Mouse (Mus musculus) CH12F3 (cell line): ENCODE results near the gene Tlr4.

Experiments used
- in situ Hi-C: fragments of 300-500 bp; cut with MboI; formaldehyde crosslinking; loops from 2 replicates; pipeline ENCODE4 v1.14.3; 2020; ENCODE audit warnings: low sequenced_read_pairs

Tlr4 gene

DNA sequence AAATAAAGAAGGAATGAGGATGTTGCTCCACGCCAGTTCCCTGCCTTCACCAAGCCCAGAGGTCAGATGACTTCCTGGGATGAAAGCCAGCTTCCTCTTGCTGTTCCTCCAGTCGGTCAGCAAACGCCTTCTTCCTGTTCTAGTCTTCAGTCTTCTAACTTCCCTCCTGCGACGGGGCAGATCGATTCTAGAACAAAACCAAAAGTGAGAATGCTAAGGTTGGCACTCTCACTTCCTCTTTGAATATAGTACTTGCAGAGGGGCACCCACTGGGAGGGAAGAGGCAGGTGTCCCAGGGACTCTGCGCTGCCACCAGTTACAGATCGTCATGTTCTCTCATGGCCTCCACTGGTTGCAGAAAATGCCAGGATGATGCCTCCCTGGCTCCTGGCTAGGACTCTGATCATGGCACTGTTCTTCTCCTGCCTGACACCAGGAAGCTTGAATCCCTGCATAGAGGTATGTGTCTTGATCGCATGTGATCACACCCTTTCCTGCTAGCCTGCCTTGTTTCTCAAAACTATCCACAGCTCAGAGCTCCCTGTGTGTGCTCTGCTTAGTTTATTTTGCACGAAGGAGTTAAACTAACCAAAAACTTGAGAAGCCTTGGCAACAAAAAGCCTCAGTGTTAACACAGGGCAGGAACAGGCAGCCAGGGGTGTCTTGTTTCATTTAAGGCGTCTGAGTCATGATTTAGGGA lies at the start of gene Tlr4:
Tlr4 (plus strand) TSS at position 122 of the 700 bp plus-strand sequence.
- in situ Hi-C loops = no loop called here

GRCm38 (mm10) chr4:66794283-66794682 lies 33.1 kb upstream of the Tlr4 start:
- in situ Hi-C loops = no loop called here

DNA sequence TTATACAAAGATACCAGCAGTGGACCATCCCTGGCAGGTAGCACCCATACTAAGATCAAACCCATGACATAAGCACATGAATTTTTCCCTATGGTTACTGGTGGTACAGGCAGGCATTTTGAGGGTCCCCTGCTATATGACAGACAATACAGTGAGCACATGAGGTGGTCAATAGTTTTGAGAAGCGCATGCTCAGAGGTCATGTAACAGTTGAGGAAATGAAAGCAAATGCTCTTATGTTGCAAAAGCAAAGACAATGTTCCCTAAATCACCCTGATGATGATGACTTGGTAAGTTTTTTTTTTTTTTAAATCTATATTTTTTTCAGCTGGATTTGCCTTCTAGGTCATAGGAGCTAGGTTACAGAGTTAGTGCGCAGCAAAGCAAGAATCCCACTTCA lies 30.7 kb upstream of the Tlr4 start:
- in situ Hi-C loops = no loop called here

DNA sequence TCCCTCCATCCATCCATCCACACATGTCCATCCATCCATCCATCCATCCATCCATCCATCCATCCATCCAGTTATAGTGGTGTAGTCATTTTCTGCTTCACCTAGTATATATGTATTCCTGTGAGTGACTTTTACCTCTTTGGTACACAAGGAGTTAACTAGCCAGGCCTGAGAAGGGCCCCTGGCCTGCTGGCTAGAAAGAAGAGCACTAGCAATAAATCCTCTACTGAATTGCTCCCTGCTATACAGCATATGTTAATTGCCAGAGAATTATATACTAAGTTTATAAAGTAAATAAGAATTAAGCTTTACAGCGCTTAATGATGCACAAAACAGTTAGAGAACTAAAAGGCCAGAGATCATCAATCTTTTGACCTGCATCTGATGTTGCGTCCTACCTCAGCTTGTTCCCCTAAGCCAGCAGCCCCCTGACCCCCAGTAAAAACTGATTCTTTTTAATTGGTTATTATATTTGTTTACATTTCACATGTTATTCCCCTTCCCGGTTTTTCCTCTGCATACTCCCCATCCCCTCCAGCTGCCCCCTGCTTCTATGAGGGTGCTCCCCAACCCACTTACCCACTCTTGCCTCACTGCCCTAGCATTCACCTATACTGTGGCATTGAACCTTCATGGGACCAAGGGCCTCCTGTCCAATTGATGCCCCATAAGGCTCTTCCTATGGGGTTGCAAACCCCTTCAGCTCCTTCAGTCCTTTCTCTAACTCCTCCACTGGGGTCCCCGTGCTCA lies 22.7 kb upstream of the Tlr4 start:
- in situ Hi-C loops = no loop called here

GRCm38 (mm10) chr4:66805747-66806146 lies 21.6 kb upstream of the Tlr4 start:
- in situ Hi-C loops = no loop called here

DNA sequence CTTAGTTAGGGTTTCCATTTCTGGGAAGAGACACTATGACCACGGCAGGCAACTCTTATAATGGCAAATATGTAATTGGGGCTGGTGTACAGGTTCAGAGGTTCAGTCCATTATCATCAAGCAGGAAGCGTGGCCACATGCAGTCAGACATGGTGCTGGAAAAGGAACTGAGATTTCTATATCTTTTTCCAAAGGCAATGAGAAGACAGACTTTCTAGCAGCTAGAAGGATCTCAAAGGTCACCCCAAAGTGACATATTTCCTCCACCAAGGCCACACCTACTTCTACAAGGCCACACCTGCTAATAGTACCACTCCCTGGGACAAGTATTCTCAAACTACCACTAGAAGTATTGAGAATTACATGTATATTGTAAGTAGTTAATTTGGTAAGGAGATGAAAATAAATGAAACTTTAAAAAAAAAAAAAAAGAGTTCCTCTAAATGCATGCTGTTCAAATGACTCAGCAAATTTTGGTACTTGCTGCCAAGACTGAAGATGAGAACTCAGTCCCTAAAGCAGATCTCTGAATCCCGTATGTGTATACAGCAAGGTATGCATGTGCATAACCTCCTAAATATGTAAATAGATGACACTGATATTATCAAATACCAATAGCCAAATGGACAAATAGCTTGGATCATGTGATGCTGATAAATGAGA lies 10.9 kb upstream of the Tlr4 start:
- in situ Hi-C loops = no loop called here

GRCm38 (mm10) chr4:66821171-66821570 lies 6.2 kb upstream of the Tlr4 start:
- in situ Hi-C loops = no loop called here

DNA sequence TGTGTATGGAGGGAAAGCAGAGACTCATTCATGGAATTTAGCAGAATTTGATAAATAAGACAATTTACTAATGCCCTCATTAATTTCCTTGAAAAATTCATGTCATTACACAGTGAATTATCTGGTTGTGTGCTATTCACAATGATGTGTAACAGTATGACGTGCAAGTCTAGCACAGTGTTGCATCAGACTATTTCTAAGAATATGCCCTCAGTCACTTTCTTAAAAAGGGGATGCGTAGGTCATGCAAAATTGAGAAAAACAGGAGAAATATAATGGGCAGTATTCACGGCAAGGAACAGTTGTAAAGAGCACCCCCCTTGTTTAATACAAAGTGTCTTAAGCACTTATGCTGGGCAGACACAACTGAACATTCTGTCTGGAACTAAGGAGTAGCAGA lies 5.6 kb upstream of the Tlr4 start:
- in situ Hi-C loops = no loop called here

GRCm38 (mm10) chr4:66828163-66828668 lies 832 bp downstream of the Tlr4 start:
- in situ Hi-C loops = no loop called here

- in situ Hi-C loops = no loop called here
These were observed 1.3 kb downstream of the Tlr4 start for GRCm38 (mm10) chr4:66828686-66829085.

GRCm38 (mm10) chr4:66838071-66838470 lies 10.7 kb downstream of the Tlr4 start:
- in situ Hi-C loops = no loop called here

- in situ Hi-C loops = no loop called here
These were observed 15.9 kb downstream of the Tlr4 start for GRCm38 (mm10) chr4:66843255-66843654.

- in situ Hi-C loops = no loop called here
These were observed 24.6 kb downstream of the Tlr4 start for GRCm38 (mm10) chr4:66852011-66852410.

DNA sequence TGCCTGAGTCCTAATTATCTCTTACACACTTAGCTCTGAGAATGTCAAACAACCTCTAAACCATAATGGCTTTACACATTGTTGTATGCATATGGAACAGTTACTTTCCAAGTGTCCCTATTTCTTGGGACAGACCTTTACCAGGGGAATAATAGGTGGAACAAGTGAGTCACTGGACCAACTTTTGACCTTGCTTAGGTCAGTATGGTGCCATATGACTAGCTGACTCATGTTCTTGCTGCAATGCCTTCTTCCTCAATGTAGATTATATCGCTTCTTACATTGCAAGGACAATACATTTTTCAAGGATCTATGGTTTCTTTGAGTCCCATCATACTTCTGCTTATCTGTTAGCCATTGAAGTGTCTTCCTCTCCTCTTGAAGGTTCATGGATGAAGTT lies 29.6 kb downstream of the Tlr4 start:
- in situ Hi-C loops = no loop called here

GRCm38 (mm10) chr4:66869919-66870318 lies 42.5 kb downstream of the Tlr4 start:
- in situ Hi-C loops = no loop called here

GRCm38 (mm10) chr4:66872026-66872425 lies 44.6 kb downstream of the Tlr4 start:
- in situ Hi-C loops = no loop called here

DNA sequence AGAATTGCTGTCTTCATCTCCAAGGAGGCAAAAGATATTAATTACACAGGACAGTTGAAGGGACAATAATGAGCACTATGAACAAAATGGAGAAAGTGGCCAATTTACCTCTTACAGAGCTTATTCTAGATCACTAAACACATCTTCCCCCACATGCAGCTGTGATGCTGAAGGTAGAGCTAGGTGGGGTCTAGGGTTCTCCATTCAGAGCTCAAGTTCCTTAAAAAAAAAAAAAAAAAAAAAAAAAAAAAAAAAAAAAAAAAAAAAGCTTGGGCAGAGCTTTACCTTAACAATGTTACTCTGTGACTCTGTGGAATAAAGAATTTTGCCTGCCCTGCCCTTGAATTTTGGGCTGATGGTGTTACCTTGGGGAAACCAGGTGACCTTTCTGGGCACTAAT lies 46.0 kb downstream of the Tlr4 start:
- in situ Hi-C loops = no loop called here

- in situ Hi-C loops = no loop called here
These were observed 48.4 kb downstream of the Tlr4 start for GRCm38 (mm10) chr4:66875751-66876150.

GRCm38 (mm10) chr4:66877609-66878008 lies 50.2 kb downstream of the Tlr4 start:
- in situ Hi-C loops = no loop called here

GRCm38 (mm10) chr4:66881496-66881895 lies 54.1 kb downstream of the Tlr4 start:
- in situ Hi-C loops = no loop called here

- in situ Hi-C loops = no loop called here
These were observed 55.9 kb downstream of the Tlr4 start for GRCm38 (mm10) chr4:66883264-66883663.

DNA sequence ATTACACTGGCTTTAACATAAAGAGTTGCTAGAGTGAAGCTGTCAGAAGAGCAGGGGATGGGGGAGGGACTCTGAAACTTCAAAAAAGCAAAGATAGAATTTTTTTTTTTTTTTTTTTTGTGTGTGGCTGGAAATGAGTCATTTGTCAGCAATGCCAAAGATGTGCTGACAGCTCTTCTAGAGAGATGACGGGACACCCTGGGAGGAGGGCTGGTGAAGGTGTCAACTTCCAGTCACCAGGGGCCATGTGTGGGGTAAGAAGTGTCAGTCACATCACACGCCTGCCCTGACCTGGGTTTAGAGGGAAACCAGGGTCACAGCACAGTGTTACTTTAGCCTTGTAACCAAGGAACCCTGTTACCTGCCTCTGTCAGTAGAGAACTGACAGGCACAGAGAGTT lies 67.2 kb downstream of the Tlr4 start:
- in situ Hi-C loops = no loop called here
